Mouse (Mus musculus) kidney, postnatal 4 days (tissue): ENCODE data around the gene Cped1.
A peak's percentile ranks its signal among the peaks of the same experiment; 100 is the strongest.
"Not testable (repeated sequence)": the region's sequence is repeated elsewhere in the genome, so short reads cannot be mapped to it uniquely, and the experiment has no call there.

Source experiments
- DNase-seq, 2 experiments: peaks; one replicate each; pipeline ENCODE4 v3.0.0; 2021; ENCODE audit warnings: mixed read lengths in 2 of 2

Cped1 gene

DNA sequence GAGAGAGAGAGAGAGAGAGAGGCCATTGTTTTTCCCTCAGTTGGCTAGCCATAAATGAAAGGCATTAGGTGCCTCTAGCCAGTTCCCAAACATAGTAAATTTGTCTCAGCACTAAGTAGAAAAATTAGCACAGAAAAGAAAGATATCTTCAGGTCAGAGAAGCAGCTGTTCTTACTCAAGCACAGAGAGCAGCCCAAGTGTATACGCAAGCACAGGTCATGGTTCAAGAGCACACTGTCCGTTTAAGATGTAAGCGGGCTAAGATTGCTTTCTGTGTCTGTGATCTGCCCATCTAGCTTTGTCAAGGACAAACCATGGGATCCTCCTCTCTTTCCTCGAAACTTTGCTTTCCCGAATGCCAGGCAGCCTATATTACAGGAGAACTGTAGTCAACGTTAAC is 249.4 kb downstream of the Cped1 start:
- DNase-seq: peak in 1 of 2 experiments; percentile 5

DNA sequence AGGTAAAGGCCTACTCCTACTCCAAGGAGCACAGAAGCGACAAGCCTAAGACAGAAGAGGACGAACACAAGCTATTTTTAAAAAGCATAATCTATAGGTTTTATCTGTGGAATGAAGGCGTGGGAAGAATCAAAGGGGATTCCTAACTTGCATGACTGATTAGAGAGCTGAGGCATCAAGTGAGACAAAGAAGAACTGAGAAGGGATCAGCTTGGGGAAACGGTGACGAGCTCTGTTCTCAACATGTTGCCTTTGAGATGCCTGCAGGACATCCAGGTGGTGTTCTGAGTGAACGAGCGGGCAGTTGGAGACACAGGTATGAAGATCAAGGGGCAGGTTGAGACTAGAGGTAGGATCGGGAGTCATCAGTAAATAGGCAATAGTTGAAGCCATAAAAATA is 257.6 kb downstream of the Cped1 start:
- DNase-seq: no peak

DNA sequence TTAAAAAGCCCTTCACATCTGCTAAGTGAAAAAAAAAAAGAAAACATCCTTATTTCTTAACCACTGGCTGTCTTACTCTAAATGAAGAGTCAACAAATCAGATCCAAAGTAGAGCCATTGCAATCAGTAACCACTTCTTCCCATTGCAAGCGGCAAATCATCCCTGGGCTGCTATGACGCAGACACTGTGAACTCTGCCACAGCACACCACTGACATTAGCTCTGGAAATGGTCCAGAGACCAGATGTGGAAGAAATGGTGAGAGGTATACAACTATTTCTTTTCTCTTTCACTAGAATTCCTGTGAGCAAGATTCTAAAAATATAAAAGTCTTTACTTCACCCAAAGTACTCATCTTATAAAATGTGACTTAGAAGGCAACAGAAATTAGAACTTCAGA is 261.0 kb downstream of the Cped1 start:
- DNase-seq: no peak

DNA sequence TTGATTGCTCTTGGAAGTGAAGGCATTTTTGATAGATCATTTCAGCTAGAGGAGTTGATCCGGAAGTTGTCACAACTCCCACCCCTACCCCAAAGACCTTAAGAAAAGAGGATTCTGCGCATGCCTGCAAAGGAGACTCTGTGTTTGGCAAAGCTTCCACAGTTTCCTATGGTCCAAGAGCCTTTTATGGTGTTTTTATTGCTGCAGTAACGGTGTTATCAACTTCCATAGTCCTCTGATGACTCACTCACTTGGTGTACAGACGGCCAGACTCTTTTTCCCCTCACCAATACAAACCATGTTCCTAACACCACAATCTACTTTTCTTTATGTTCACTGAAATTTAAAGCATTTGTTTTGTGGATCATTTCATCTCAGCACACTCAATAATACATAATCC is 273.1 kb downstream of the Cped1 start:
- DNase-seq: no peak

DNA sequence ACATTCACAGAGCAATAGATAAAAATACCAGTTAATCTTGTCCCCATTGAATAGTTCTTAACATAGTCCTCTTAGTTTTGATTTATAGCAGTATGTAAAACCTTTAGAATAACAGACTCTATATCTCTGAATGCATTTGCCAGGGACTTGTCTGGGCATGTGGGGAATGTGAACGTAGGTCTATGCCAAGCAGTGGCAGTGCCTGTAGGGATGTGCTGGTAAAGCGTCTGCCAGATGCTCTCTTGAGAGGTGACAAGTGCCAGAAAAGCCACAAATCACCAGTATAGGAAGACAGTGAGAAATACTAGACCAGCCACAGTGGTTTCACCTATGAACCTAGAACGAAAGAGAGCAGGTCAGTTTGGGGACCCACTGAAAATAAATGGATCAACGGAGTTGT is 276.8 kb downstream of the Cped1 start:
- DNase-seq: no peak

DNA sequence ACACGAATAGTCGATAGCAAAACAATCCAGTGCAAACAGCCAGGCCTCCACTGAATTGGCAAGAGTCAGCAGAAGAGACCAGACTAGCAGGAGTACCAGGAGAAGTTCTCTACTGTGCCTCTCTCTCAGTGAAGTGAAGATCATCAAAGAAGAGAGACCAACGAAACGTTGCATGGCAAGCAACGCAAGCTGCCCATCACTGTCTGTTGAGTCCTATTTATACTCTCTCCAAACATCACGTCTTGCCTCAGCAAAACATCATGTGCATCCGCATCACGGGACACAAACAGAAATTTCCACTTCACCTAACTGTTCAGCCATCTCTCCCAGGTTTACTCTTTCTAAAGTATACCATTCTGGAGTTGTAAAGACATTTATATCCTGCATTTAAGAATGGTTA is 278.4 kb downstream of the Cped1 start:
- DNase-seq: not testable (repeated sequence)

DNA sequence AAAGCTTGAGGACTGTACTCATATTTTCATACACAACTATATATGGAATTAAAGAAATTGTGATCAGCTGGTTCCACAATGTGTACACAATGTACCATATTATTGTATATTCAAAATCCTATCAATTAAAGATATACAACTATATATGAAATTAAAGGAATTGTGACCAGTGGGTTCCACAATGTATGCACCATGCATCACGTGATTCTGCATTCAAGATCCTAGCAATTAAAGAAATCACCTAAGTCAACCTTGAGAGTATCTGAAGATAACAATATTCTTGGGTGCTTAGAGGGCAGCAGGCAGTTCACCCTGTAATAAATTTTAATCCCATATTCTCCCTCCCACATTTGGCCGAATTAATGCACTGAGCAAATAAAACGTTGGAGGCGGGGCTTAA is 280.3 kb downstream of the Cped1 start:
- no peak for DNase-seq

DNA sequence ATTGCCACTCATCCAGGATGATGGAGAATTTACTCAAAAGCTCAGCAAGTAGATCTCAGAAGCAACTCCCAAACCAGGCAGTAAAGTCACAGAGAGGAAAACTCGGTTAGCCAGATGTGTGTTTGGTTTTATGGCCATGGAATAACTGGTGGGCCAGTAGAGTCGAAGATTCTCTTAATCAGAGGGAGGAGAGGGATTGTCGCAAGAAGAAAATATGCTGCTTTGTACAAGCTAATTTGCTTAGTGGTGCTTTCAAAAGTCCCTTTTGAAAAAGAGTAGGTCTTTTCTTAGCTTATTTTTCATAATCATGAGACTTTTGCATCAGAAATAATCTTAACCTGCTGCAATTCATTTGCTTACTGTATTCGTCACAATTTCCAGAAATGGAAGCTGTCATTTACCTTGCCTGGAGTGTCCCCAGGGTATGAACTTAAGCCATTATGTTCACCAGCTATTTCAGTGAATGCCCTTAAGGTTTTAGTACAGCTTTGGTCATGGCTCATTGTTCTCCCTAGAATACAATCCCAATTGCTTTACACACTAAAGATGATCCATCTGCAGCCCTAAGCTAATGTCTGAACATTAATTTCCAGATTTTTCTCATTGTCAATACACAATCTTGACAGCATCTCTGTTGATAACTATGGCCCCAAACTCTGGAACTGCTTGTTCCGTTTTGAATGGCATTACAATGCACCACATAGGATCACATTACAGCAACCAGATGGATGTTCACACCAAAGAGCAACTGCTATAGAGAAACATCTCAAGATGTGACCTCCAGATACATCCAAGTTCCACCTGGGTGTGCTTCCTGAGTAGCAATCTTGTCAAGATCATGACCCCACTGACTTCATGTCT is 282.3 kb downstream of the Cped1 start:
- DNase-seq: no peak

DNA sequence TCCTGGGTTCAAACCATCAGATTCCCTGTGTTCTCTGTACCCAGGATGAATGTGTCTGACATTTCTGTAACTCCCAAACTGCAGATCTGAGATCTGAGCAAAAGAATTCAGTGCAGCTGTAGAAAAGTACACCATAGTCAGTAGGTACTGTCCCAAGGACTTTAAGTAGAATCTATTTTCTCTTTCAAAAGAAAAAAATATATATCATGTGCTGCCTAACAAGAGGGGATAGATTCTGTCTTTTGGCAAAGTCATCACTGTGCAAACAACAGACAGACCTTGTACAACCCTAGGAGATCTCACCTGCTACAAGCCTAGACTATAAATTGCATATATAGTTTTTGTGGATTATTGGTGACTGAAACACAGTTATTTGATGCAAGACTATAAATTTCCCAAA is 283.0 kb downstream of the Cped1 start:
- no peak for DNase-seq

DNA sequence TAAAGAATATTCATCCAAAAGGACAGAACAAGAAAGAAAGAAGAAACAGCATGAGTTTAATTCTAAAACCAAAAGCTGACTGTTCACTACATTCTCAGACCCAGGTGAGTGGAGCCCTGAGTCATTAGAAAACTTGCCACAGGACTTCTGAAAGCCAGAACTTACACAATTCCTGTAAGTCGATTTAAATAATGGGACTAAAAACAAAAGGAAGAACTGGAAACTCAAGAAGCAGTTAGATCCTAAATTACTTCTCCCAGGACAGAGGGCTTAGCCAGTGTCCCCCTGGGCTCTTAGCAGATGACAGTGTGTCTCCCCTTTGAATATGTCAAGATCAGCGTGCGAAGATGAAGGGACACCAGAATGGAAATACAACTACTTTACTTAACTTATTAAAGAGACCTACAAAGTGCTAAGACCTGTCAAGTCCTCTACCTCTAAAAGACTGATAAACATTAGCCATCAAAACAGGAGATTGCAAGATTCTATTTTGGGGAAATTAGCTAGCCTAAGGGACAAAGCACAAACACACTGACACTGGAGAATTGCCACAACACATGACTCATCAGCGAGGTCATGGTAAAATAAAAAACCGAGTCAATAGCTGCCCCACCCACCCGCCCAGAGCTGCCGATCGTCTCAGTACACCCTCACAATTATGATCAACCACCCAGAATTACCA is 284.3 kb downstream of the Cped1 start:
- no peak for DNase-seq

DNA sequence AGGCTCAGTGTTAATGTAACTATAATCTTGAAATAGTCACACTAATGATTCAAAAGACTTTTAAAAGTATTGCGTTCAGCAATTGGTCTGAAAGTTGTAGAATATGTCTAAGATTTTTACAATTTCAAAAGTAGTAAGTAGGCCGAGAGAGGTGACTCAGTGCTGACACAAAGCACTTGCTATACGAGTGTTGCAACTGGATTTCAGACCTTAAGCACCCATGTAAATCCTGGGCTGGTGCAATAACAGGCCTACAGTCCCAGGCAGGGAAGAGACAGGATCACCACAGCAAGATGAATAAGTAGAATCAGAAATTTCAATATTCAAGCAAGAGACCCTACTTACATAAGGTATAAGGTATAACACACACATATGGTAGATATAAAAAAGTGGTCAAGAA is 292.2 kb downstream of the Cped1 start:
- no peak for DNase-seq

DNA sequence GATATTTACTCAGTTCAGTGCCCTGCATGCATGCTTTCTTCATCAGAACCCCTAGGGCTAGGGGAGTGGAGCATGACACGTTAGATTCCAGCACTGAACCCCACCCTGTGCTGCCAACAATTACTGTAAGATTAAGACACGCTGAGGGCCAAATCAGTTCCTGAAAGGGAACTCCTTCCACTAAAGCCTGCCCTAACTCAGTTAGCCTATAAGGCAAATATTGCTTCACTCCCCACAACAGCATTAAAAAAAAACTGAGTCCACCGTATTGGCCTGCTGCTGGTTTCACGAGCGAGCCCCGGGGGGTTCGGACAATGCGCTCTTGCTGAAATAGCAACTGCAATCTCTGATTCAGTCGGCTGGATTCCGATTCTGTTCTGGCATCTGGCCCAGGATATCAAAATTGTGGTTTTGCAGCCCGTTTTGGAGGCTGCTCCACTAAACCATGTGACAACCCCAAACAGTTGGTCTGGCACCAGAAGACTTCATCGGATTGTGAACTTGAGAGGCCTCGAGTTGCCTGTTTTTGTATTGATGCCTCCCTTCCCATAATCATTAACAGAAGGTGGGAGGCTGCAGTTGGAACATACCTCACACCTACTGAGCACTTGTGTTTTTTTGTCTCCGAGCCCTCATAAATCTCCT is 294.6 kb downstream of the Cped1 start:
- peak; percentile 67 to 75 for DNase-seq

DNA sequence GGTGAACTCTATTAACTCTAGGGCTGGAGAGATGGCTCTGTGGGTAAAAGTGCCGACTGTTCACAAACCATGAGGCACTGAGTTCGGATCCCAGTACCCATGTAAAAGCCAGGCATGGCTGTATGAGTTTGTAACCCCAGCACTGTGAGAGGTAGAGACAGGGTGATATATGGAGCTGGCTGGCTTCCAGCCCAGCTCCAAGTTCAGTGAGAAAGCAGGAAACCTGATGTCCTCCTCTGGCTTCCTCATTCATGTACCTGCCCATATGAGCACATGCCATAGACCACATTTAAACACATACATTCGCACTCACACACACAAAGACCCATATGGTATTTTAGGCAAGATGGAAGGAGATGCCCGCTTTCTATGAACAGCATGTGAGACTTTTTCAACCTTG is 296.7 kb downstream of the Cped1 start:
- no peak for DNase-seq

DNA sequence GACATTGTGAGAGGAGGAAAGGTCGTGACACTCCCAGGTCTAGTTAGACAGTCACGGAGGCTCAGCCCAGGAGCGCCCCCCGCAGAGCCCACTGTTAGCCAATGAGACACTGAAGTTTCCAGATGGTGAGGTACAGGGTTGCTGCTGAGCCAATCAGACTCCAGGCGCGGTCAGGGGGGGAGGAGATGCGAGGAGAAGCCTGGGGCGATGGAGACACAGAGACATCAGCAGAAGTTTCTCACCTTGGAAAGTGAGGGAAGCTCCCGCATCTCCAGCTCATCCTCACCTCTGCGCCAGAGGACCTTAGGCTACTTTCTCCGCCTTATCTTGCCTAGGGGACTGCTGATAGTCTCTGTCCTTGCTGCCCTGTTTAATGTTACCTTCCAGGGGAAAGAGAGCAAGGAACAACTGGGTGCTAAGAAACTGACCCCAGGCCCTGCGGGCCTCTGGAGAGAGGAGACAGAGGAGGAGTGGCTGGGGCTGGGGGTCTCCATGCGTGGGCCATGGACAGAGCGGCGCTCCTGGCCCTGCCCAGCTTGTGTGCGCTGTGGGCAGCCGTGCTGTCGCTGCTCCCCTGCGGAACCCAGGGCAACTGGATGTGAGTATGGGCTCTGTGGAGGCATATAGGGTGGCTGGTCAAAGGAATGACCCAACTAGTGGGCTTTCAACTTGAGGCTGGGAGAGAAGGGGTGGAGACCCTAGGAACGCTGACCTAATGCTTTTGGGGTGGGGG is 302.5 kb downstream of the Cped1 start, which contains the start of gene Wnt16:
Gene Wnt16 (plus strand): TSS at position 224 of the 733 bp plus-strand sequence.
- peak; percentile 52 to 66 for DNase-seq

DNA sequence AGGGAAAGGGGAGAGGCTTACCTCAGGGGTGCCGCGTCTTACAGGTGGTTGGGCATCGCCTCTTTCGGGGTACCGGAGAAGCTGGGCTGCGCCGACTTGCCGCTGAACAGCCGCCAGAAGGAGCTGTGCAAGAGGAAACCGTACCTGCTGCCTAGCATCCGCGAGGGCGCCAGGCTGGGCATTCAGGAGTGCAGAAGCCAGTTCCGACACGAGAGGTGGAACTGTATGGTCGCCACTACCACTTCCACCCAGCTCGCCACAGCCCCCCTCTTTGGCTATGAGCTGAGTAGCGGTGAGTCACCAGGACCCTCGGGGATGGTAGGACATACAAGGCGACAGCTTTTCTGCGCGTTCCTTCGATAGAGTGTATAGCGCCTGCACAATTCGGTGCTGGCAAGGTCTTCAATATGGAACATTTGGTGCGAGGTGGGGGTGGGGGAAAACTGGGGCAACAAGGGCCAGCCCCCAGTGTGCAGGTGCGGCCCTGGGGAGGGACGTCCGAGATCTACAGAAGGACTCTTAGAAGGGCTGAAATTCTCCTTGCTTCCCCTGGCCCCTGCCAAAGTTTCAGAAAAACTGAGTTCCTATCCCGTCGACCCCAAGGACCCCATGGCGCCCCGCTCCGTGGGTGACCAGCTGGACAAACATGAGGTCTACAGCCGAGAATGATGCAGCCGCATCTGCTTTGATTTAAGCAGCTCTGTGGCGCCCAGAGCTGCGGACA is 303.2 kb downstream of the Cped1 start:
- DNase-seq: peak; percentile 60 to 73

DNA sequence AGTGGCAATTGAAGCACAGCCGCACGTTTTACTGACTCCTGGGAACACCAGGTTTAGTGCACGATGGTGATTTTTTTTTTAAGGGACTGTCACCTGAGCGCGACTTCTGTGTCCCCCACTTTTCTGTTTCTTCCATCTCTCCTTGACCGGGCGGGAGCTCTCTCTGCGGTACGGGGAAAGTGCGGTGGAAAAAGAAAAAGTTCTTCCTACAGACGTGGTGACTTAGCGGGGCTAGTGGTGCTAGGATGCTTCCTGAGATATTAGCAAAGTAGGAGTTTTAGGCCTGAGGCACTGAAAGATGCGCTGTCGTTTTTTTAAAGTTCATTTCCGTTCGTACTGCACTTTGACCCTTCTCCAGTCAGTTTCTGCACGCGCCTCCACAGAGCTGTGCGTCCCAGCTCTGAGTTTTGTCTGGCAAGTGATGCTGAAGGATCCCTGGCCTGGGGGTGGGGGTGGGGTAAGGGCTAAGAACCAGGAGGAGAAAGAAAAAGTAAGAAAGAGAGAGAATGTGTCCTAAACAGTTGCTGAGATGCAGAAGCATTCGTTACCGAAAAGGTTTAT is 303.8 kb downstream of the Cped1 start:
- no peak for DNase-seq

DNA sequence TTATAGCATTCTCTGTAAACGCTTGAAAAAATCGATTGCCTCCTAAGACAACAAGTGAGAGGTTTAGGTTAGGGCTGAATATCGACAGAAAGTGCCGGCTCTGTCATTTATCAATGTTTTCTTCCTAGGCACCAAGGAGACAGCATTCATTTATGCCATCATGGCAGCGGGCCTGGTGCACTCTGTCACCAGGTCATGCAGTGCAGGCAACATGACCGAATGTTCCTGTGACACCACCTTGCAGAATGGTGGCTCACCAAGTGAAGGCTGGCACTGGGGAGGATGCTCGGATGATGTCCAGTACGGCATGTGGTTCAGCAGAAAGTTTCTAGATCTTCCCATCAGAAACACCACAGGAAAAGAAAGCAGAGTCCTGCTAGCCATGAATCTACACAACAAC is 305.1 kb downstream of the Cped1 start:
- no peak for DNase-seq

DNA sequence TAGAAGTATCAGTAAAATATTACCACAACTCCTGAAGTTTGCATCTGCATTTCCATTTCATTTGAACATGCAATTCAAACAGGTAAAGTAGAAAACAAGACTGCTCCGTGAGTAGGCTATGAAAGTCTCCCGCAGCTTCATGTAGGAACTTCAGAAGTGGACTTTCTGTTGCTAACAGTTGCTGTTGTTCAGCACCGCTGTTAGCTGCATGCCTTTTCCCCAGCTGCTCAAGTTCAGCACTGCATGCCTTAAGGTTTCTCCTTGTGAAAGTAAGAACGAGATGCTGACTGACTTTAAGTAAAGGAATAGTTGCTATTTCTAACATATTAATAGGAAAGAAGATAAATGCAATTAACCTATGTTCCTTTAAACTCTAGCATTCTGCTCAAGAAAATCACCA is 306.3 kb downstream of the Cped1 start:
- peak in 1 of 2 experiments; percentile 12 for DNase-seq

DNA sequence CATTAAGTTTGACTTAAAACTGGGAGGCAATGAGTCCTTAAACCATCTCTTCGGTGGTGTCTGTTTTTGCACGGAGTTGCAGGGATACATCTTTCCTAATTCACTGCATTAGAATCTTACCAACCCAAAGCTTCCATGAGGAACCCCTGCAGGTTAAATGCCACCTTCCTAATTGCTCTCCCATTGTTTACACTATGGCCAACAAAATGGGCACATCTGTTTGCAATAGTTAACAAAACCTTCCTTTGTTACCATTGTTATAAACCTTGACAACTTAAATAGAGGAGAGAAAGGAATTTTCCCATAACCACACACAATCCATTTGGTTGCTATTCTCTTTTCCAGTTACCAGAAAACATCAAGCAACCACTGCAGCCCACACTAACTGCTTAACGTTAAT is 308.2 kb downstream of the Cped1 start:
- no peak for DNase-seq

DNA sequence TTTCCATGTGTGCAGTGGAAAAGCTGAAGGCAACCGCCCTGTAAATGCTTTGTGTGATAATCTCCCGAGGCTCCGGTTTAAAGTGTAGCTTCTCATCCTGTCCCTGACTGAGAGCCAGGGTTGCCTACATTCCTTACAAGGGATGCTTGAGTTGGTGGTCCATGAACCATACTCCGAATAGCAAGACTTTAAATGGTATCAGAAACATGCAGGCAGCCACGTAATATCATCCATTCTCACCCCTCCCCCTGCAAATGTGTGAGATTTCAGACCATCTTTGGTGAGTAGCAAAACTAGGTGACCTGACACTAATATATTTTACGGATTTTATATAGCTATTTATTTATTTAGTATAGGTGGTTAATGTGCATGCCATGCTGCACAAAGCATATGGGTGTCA is 311.3 kb downstream of the Cped1 start:
- no peak for DNase-seq

DNA sequence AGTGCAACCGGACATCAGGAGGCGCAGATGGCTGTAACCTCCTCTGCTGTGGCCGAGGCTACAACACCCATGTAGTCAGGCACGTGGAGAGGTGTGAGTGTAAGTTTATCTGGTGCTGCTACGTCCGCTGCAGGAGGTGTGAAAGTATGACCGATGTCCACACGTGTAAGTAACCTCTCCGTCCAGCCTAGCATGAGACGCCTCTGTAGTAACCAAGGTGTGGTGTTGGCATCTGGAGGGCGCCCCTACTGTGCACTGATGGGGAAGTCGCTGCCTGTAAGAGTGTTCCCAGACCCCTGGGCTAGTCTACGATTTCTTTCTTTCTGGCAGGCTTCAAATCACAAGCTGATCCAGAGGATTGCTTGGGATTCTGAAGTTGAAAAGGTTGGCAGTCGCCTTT is 312.3 kb downstream of the Cped1 start:
- no peak for DNase-seq
